Mouse (Mus musculus): ENCODE data around the gene Hps6. TPM values are rescaled to one million over a fixed set of nuclear protein-coding genes. Genes with fewer than 3 reads are reported as not detected.
A peak's percentile ranks its signal among the peaks of the same experiment; 100 is the strongest.

Gene Hps6
- total RNA-seq, 2 experiments from 2014 or later = 3.4 to 3.9 TPM

DNA sequence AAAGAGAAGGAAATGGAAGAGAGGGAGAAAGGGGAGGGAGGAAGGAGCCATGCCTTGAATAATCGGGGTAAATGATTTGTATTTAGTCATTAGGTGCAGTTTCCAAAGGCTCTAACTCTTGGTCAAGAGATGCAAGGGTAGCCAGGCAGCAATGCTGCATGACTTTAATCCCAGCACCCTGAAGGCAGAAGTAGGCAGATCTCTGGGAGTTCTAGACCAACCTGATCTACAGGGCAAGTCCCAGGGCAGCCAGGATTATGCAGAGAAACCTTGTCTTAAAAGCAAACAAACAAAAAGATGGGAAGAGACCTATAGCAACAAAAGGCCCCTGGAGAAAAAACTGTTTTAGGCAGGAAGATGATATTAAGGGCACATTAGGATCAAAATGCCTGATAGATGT is 3.9 kb upstream of the Hps6 start:
- TF ChIP-seq CTCF (IDR thresholded peaks at IDR 0.05) = no peak
- intact Hi-C loops (cut with DNase I) = no loop called here
- no peak overlapping the region for H3K4me3 ChIP-seq
- DNase-seq = no peak
- no peak overlapping the region for H3K27ac ChIP-seq

GRCm38 (mm10) chr19:46002279-46002678 is 1.0 kb upstream of the Hps6 start:
- intact Hi-C loops (cut with DNase I) = loop anchor here (5.0 kb wide), 1 partner anchor 40 kb away; the partner anchor contains the start of gene Pprc1
- DNase-seq = no peak
- no peak for TF ChIP-seq CTCF (IDR thresholded peaks at IDR 0.05)
- Histone ChIP-seq H3K27ac (no peak overlapping the region), H3K4me3 (no peak overlapping the region)

GRCm38 (mm10) chr19:46004814-46005466 is 1.6 kb downstream of the Hps6 start:
- intact Hi-C loops (cut with DNase I) = loop anchor here (5.0 kb wide), 1 partner anchor 37 kb away; the partner anchor contains the start of gene Pprc1
- Histone ChIP-seq H3K4me3 (peak overlapping the region; percentile 93), H3K27ac (no peak overlapping the region)
- TF ChIP-seq CTCF (IDR thresholded peaks at IDR 0.05) = no peak
- DNase-seq = peak; percentile 17

GRCm38 (mm10) chr19:46005680-46006079 is 2.4 kb downstream of the Hps6 start:
- DNase-seq = no peak
- Histone ChIP-seq H3K27ac (no peak overlapping the region), H3K4me3 (no peak overlapping the region)
- TF ChIP-seq CTCF (IDR thresholded peaks at IDR 0.05) = no peak
- intact Hi-C loops (cut with DNase I) = no loop called here

DNA sequence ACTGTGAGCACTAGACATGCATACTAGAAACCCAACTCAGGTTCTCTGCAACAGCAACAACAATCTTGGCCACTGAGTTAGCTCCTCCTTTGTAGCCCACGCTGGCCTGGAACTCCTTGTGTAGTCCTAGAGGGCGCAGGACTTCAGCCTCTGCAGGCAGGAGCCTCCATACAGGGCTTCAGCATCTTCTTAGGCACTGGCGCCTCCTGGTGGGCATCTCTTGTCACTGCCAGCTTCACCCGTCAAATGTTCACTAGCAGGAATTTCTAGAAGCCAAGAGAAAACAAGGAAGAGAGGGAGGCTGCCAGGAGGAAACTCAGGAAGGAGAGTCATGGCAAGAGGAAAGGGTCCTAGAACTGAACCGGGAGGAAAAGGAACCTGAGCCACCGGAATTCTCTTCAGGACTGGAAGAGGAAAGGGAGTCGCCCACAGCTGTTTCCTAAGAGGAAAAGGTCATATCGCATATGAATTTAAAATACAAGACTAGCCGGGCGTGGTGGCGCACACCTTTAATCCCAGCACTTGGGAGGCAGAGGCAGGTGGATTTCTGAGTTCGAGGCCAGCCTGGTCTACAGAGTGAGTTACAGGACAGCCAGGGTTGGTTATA is 11.4 kb downstream of the Hps6 start:
- peak; percentile 88 for DNase-seq

GRCm38 (mm10) chr19:46016023-46016422 is 12.7 kb downstream of the Hps6 start:
- intact Hi-C loops (cut with DNase I) = loop anchor here (10.0 kb wide), 1 partner anchor 51 kb away; no protein-coding TSS in a partner anchor
- TF ChIP-seq CTCF (IDR thresholded peaks at IDR 0.05) = no peak
- DNase-seq = no peak

More for the DNA sequence above, 11.4 kb downstream of the Hps6 start:
- peak overlapping the region; percentile 24; the same call in 1 of the 2 replicates for H3K27ac ChIP-seq
- H3K4me3 ChIP-seq = 0 out of 2 replicates have a peak overlapping the region, but pooled peaks have one; percentile 9
- TF ChIP-seq CTCF (IDR thresholded peaks at IDR 0.05) = peak; percentile 99
- intact Hi-C loops (cut with DNase I) = loop anchor here (2.0 to 10.0 kb wide), 3 partner anchors 50 to 210 kb away; no protein-coding TSS in a partner anchor

GRCm38 (mm10) chr19:46024959-46025358 is 21.7 kb downstream of the Hps6 start:
- DNase-seq = no peak
- no peak overlapping the region for H3K27ac ChIP-seq
- no peak overlapping the region for H3K4me3 ChIP-seq
- TF ChIP-seq CTCF (IDR thresholded peaks at IDR 0.05) = no peak
- intact Hi-C loops (cut with DNase I) = no loop called here

More at GRCm38 (mm10) chr19:46016023-46016422, 12.7 kb downstream of the Hps6 start:
- no peak overlapping the region for H3K27ac ChIP-seq
- no peak overlapping the region for H3K4me3 ChIP-seq

- H3K27ac ChIP-seq = no peak overlapping the region
- TF ChIP-seq CTCF (IDR thresholded peaks at IDR 0.05) = no peak
- no peak overlapping the region for H3K4me3 ChIP-seq
- intact Hi-C loops (cut with DNase I) = no loop called here
- DNase-seq = no peak
Observed at GRCm38 (mm10) chr19:46026567-46026966, 23.3 kb downstream of the Hps6 start.

GRCm38 (mm10) chr19:46028747-46029320 is 25.5 kb downstream of the Hps6 start:
- intact Hi-C loops (cut with DNase I) = no loop called here
- no peak for DNase-seq
- H3K4me3 ChIP-seq = no peak overlapping the region
- peak; percentile 35; the same call in 1 of the 2 replicates for TF ChIP-seq CTCF (IDR thresholded peaks at IDR 0.05)
- no peak overlapping the region for H3K27ac ChIP-seq

DNA sequence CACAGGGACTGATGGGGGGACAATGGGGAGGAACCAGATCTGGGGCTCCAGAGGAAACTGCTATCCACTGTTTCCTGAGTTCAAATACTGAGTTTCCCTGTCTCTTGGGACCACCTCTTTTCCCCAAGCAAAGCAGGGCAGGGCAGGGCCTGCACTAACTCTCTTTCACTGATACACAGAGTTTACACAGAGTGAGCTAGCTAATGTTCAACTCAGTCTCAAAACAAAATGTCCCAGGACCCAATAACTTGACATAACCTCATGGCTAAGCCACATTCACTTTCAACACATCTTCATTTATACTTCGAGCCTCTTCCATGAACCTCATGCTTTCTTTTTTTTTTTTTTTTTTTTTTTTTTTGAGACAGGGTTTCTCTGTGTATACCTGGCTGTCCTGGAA is 26.3 kb downstream of the Hps6 start:
- no peak for TF ChIP-seq CTCF (IDR thresholded peaks at IDR 0.05)
- Histone ChIP-seq H3K4me3 (no peak overlapping the region), H3K27ac (no peak overlapping the region)
- intact Hi-C loops (cut with DNase I) = no loop called here
- DNase-seq = no peak

GRCm38 (mm10) chr19:46030196-46030983 is 27.1 kb downstream of the Hps6 start:
- Histone ChIP-seq H3K27ac (no peak overlapping the region), H3K4me3 (no peak overlapping the region)
- DNase-seq = no peak
- intact Hi-C loops (cut with DNase I) = no loop called here
- TF ChIP-seq CTCF (IDR thresholded peaks at IDR 0.05) = no peak

DNA sequence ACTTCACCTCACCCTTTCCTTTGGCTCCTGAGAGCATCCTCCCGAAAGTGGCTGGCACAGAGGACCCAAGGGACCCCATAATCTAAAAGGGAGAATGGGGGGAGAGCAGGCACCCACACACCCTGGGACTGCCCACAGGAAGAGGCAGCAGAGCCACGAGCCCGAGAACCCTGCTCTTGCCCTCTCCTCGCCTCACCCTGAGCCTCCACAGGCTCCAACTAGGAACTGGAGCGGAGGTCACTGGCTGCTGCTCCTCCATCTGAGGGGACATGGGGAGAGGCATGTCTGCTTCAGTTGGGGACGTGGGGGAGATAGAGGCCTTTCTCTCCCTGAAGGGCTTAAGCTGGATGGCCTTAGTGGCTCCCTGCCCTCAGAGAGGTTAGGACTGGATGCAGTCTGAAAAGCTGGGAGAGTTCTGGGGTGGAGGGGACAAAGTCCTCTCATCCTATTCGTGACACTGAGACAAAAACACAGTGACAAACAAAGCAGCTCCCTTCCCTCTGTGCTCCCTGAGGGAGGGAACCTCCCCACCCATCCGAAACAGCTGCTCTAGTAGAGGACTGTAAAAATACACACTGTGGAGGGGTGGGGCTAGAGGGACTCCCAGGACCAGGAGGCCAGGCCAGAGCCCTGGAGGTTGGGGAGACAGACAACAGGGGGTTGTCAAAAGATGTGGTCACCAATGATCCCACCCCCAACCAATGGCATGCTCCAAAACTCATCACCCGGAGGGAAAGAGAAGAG is 28.6 kb downstream of the Hps6 start:
- Histone ChIP-seq H3K4me3 (no peak overlapping the region), H3K27ac (peak overlapping the region; percentile 24; the same call in 1 of the 2 replicates)
- TF ChIP-seq CTCF (IDR thresholded peaks at IDR 0.05) = no peak
- no peak for DNase-seq
- intact Hi-C loops (cut with DNase I) = no loop called here
